Mouse (Mus musculus) ovary, adult 2 months (tissue): ENCODE data around the gene Nfatc2. TPM values are rescaled to one million over a fixed set of nuclear protein-coding genes. Genes with fewer than 3 reads are reported as not detected.

Experiments used
- polyA plus RNA-seq: library from polyadenylated mRNA; depleted of rRNA; stranded (reverse); fragments of >200 nt; gene quantifications from 2 replicates; pipeline ENCODE4 v1.2.3, GENCODE M21; 2012; rRNA removed

The Nfatc2 gene
- 2.6 and 2.9 TPM in 2 replicates for polyA plus RNA-seq

GRCm38 (mm10) chr2:168601491-168602386 lies at the start of gene Nfatc2:
Gene Nfatc2, minus strand, starts transcription at chr2:168601657.

Other genes with a start within 250 kb of the Nfatc2 start
- gene Atp9a, start 140.8 kb upstream of the Nfatc2 start, polyA plus RNA-seq: 97.0 and 107 TPM in 2 replicates
- gene Sall4, start 166.3 kb upstream of the Nfatc2 start, polyA plus RNA-seq: 3.2 and 3.6 TPM in 2 replicates